Mouse (Mus musculus): ENCODE results near the gene Adarb1. TPM values are rescaled to one million over a fixed set of nuclear protein-coding genes. Genes with fewer than 3 reads are reported as not detected.

Adarb1 gene
- polyA plus RNA-seq, 1 experiment from 2014 or later, result 12.1 TPM

GRCm38 (mm10) chr10:77440841-77441755 is 23.0 kb upstream of the Adarb1 start:
- H3K9ac ChIP-seq (replicated peaks; ENCODE audit: low read length), result no peak overlapping the region
- WGBS, result 71% methylated on average over 19 of the region's 19 CpGs
- 0 out of 2 replicates have a peak, but pooled peaks cover 2% of the 10 kb centered on the region for H3K9me3 ChIP-seq (ENCODE audit: control insufficient read depth, low read length)
- H3K4me2 ChIP-seq (ENCODE audit: low read length), result no peak overlapping the region
- DNase-seq, result no peak
- H3K36me3 ChIP-seq (ENCODE audit: control insufficient read depth, insufficient read depth, low read length), result no peaks in the 10 kb centered on the region
- no peaks in the 10 kb centered on the region for H3K4me1 ChIP-seq (ENCODE audit: control insufficient read depth, insufficient read depth, low read length)
- H3K4me3 ChIP-seq (replicated peaks; ENCODE audit: low read depth, low read length), result no peak overlapping the region
- H3K27me3 ChIP-seq (ENCODE audit: control insufficient read depth, insufficient read depth, low read length), result no peaks in the 10 kb centered on the region
- ATAC-seq (ENCODE audit: low FRiP score, low TSS enrichment), result no peak
- no peak overlapping the region for H3K27ac ChIP-seq (replicated peaks; ENCODE audit: low read depth, low read length)

- WGBS, result 67% methylated on average over 6 of the region's 6 CpGs
- no peak for ATAC-seq (ENCODE audit: low FRiP score, low TSS enrichment)
- 0 out of 2 replicates have a peak, but pooled peaks cover 2% of the 10 kb centered on the region for H3K9me3 ChIP-seq (ENCODE audit: control insufficient read depth, low read length)
- no peak for DNase-seq
- H3K4me3 ChIP-seq (replicated peaks; ENCODE audit: low read depth, low read length), result no peak overlapping the region
- H3K4me2 ChIP-seq (ENCODE audit: low read length), result no peak overlapping the region
- no peaks in the 10 kb centered on the region for H3K4me1 ChIP-seq (ENCODE audit: control insufficient read depth, insufficient read depth, low read length)
- no peak overlapping the region for H3K9ac ChIP-seq (replicated peaks; ENCODE audit: low read length)
- H3K36me3 ChIP-seq (ENCODE audit: control insufficient read depth, insufficient read depth, low read length), result no peaks in the 10 kb centered on the region
- no peak overlapping the region for H3K27ac ChIP-seq (replicated peaks; ENCODE audit: low read depth, low read length)
- no peaks in the 10 kb centered on the region for H3K27me3 ChIP-seq (ENCODE audit: control insufficient read depth, insufficient read depth, low read length)
These were observed 22.2 kb upstream of the Adarb1 start for GRCm38 (mm10) chr10:77440286-77440685.

- 93% methylated on average over 3 of the region's 3 CpGs for WGBS
- H3K9ac ChIP-seq (replicated peaks; ENCODE audit: low read length), result no peak overlapping the region
- no peak overlapping the region for H3K27ac ChIP-seq (replicated peaks; ENCODE audit: low read depth, low read length)
- ATAC-seq (ENCODE audit: low FRiP score, low TSS enrichment) (no peak), DNase-seq (no peak)
- no peak overlapping the region for H3K4me3 ChIP-seq (replicated peaks; ENCODE audit: low read depth, low read length)
- H3K4me2 ChIP-seq (ENCODE audit: low read length), result no peak overlapping the region
- no peaks in the 10 kb centered on the region for H3K4me1 ChIP-seq (ENCODE audit: control insufficient read depth, insufficient read depth, low read length)
- H3K36me3 ChIP-seq (ENCODE audit: control insufficient read depth, insufficient read depth, low read length), result no peaks in the 10 kb centered on the region
- no peaks in the 10 kb centered on the region for H3K27me3 ChIP-seq (ENCODE audit: control insufficient read depth, insufficient read depth, low read length)
- no peaks in the 10 kb centered on the region for H3K9me3 ChIP-seq (ENCODE audit: control insufficient read depth, low read length)
These were observed 21.0 kb upstream of the Adarb1 start for GRCm38 (mm10) chr10:77439026-77439425.

- Histone ChIP-seq H3K27ac (replicated peaks; ENCODE audit: low read depth, low read length) (no peak overlapping the region), H3K4me2 (ENCODE audit: low read length) (no peak overlapping the region), H3K9me3 (ENCODE audit: control insufficient read depth, low read length) (no peaks in the 10 kb centered on the region), H3K4me1 (ENCODE audit: control insufficient read depth, insufficient read depth, low read length) (no peaks in the 10 kb centered on the region), H3K4me3 (replicated peaks; ENCODE audit: low read depth, low read length) (no peak overlapping the region), H3K27me3 (ENCODE audit: control insufficient read depth, insufficient read depth, low read length) (no peaks in the 10 kb centered on the region), H3K9ac (replicated peaks; ENCODE audit: low read length) (no peak overlapping the region), H3K36me3 (ENCODE audit: control insufficient read depth, insufficient read depth, low read length) (no peaks in the 10 kb centered on the region)
- DNase-seq (no peak), ATAC-seq (ENCODE audit: low FRiP score, low TSS enrichment) (no peak)
- WGBS, result 80% methylated on average over 1 of the region's 1 CpGs
These were observed 20.0 kb upstream of the Adarb1 start for GRCm38 (mm10) chr10:77438021-77438420.

- Histone ChIP-seq H3K4me2 (ENCODE audit: low read length) (no peak overlapping the region), H3K27ac (replicated peaks; ENCODE audit: low read depth, low read length) (no peak overlapping the region), H3K9ac (replicated peaks; ENCODE audit: low read length) (no peak overlapping the region), H3K4me1 (ENCODE audit: control insufficient read depth, insufficient read depth, low read length) (no peaks in the 10 kb centered on the region), H3K9me3 (ENCODE audit: control insufficient read depth, low read length) (no peaks in the 10 kb centered on the region), H3K4me3 (replicated peaks; ENCODE audit: low read depth, low read length) (no peak overlapping the region), H3K27me3 (ENCODE audit: control insufficient read depth, insufficient read depth, low read length) (no peaks in the 10 kb centered on the region), H3K36me3 (ENCODE audit: control insufficient read depth, insufficient read depth, low read length) (no peaks in the 10 kb centered on the region)
- no peak for ATAC-seq (ENCODE audit: low FRiP score, low TSS enrichment)
- WGBS, result 56% methylated on average over 4 of the region's 4 CpGs
- DNase-seq, result no peak
These were observed 17.3 kb upstream of the Adarb1 start for GRCm38 (mm10) chr10:77435343-77435742.

GRCm38 (mm10) chr10:77434457-77435151 is 16.5 kb upstream of the Adarb1 start:
- ATAC-seq (ENCODE audit: low FRiP score, low TSS enrichment) (no peak), DNase-seq (no peak)
- H3K4me3 ChIP-seq (replicated peaks; ENCODE audit: low read depth, low read length), result no peak overlapping the region
- H3K4me1 ChIP-seq (ENCODE audit: control insufficient read depth, insufficient read depth, low read length), result no peaks in the 10 kb centered on the region
- H3K9ac ChIP-seq (replicated peaks; ENCODE audit: low read length), result no peak overlapping the region
- H3K27me3 ChIP-seq (ENCODE audit: control insufficient read depth, insufficient read depth, low read length), result no peaks in the 10 kb centered on the region
- no peaks in the 10 kb centered on the region for H3K9me3 ChIP-seq (ENCODE audit: control insufficient read depth, low read length)
- no peak overlapping the region for H3K27ac ChIP-seq (replicated peaks; ENCODE audit: low read depth, low read length)
- H3K36me3 ChIP-seq (ENCODE audit: control insufficient read depth, insufficient read depth, low read length), result no peaks in the 10 kb centered on the region
- 68% methylated on average over 18 of the region's 18 CpGs for WGBS
- no peak overlapping the region for H3K4me2 ChIP-seq (ENCODE audit: low read length)

- Histone ChIP-seq H3K4me2 (ENCODE audit: low read length) (no peak overlapping the region), H3K9ac (replicated peaks; ENCODE audit: low read length) (no peak overlapping the region), H3K36me3 (ENCODE audit: control insufficient read depth, insufficient read depth, low read length) (no peaks in the 10 kb centered on the region), H3K27me3 (ENCODE audit: control insufficient read depth, insufficient read depth, low read length) (no peaks in the 10 kb centered on the region), H3K4me1 (ENCODE audit: control insufficient read depth, insufficient read depth, low read length) (no peaks in the 10 kb centered on the region), H3K9me3 (ENCODE audit: control insufficient read depth, low read length) (no peaks in the 10 kb centered on the region), H3K4me3 (replicated peaks; ENCODE audit: low read depth, low read length) (no peak overlapping the region), H3K27ac (replicated peaks; ENCODE audit: low read depth, low read length) (no peak overlapping the region)
- no peak for ATAC-seq (ENCODE audit: low FRiP score, low TSS enrichment)
- 48% methylated on average over 4 of the region's 4 CpGs for WGBS
- DNase-seq, result no peak
These were observed 16.0 kb upstream of the Adarb1 start for GRCm38 (mm10) chr10:77434076-77434456.

- Histone ChIP-seq H3K9ac (replicated peaks; ENCODE audit: low read length) (no peak overlapping the region), H3K4me1 (ENCODE audit: control insufficient read depth, insufficient read depth, low read length) (no peaks in the 10 kb centered on the region), H3K9me3 (ENCODE audit: control insufficient read depth, low read length) (no peaks in the 10 kb centered on the region), H3K36me3 (ENCODE audit: control insufficient read depth, insufficient read depth, low read length) (no peaks in the 10 kb centered on the region), H3K27me3 (ENCODE audit: control insufficient read depth, insufficient read depth, low read length) (no peaks in the 10 kb centered on the region), H3K4me3 (replicated peaks; ENCODE audit: low read depth, low read length) (no peak overlapping the region), H3K27ac (replicated peaks; ENCODE audit: low read depth, low read length) (no peak overlapping the region), H3K4me2 (ENCODE audit: low read length) (no peak overlapping the region)
- ATAC-seq (ENCODE audit: low FRiP score, low TSS enrichment) (no peak), DNase-seq (no peak)
These were observed 12.7 kb upstream of the Adarb1 start for GRCm38 (mm10) chr10:77430771-77431170.

- H3K4me3 ChIP-seq (replicated peaks; ENCODE audit: low read depth, low read length), result no peak overlapping the region
- no peaks in the 10 kb centered on the region for H3K4me1 ChIP-seq (ENCODE audit: control insufficient read depth, insufficient read depth, low read length)
- 88% methylated on average over 5 of the region's 5 CpGs for WGBS
- H3K27me3 ChIP-seq (ENCODE audit: control insufficient read depth, insufficient read depth, low read length), result no peaks in the 10 kb centered on the region
- no peak overlapping the region for H3K27ac ChIP-seq (replicated peaks; ENCODE audit: low read depth, low read length)
- no peaks in the 10 kb centered on the region for H3K36me3 ChIP-seq (ENCODE audit: control insufficient read depth, insufficient read depth, low read length)
- no peaks in the 10 kb centered on the region for H3K9me3 ChIP-seq (ENCODE audit: control insufficient read depth, low read length)
- no peak overlapping the region for H3K4me2 ChIP-seq (ENCODE audit: low read length)
- ATAC-seq (ENCODE audit: low FRiP score, low TSS enrichment), result no peak
- no peak overlapping the region for H3K9ac ChIP-seq (replicated peaks; ENCODE audit: low read length)
- DNase-seq, result no peak
These were observed 11.9 kb upstream of the Adarb1 start for GRCm38 (mm10) chr10:77429921-77430320.
